Mouse (Mus musculus) hindbrain, embryonic 10.5 days (tissue): Measurements from ENCODE around the gene Klhl29. TPM values are rescaled to one million over a fixed set of nuclear protein-coding genes. Genes with fewer than 3 reads are reported as not detected.
"Not testable (repeated sequence)": the region's sequence is repeated elsewhere in the genome, so short reads cannot be mapped to it uniquely, and the experiment has no call there.

ENCODE experiments used
- DNase-seq: peaks from one replicate; pipeline ENCODE4 v3.0.0-alpha.2; 2017; ENCODE audit warnings: low spot score
- H3K27ac ChIP-seq: fragments of 300-500 bp; sonication (generic); 2 replicates; pipeline ENCODE4 v1.5.1; 2016; ENCODE audit warnings: mild to moderate bottlenecking, moderate library complexity
- H3K27me3 ChIP-seq: fragments of 300-500 bp; sonication (generic); 2 replicates; pipeline ENCODE4 v1.6.1; 2016; ENCODE audit warnings: mild to moderate bottlenecking; ENCODE audit not compliant: poor library complexity, insufficient read depth, severe bottlenecking
- H3K36me3 ChIP-seq: fragments of 300-500 bp; sonication (generic); 2 replicates; pipeline ENCODE4 v1.6.1; 2016; ENCODE audit warnings: mild to moderate bottlenecking, moderate library complexity
- H3K4me1 ChIP-seq: fragments of 300-500 bp; sonication (generic); replicated peaks from 2 replicates; pipeline ENCODE4 v1.6.1; 2016; ENCODE audit warnings: mild to moderate bottlenecking
- H3K4me3 ChIP-seq: fragments of 300-500 bp; sonication (generic); 2 replicates; pipeline ENCODE4 v1.5.1; 2016; ENCODE audit warnings: mild to moderate bottlenecking, moderate library complexity
- H3K9me3 ChIP-seq: fragments of 300-500 bp; sonication (generic); 2 replicates; pipeline ENCODE4 v1.6.1; 2016; ENCODE audit warnings: mild to moderate bottlenecking, moderate library complexity
- WGBS: fragments of 180-500 bp; shearing (Covaris S2); methylation state at CpG from one replicate; pipeline ENCODE4 v1.1.7; 2016; 5-methylcytosine and 5-hydroxymethylcytosine counted together
- polyA plus RNA-seq: library from polyadenylated mRNA; unstranded; fragments of >200 nt; fragmentation: Nextera tagmentation; extraction: Ambion mirVana; gene quantifications from 2 replicates; pipeline ENCODE4 v1.2.1, GENCODE M21; 2016

The Klhl29 gene
- polyA plus RNA-seq, 1 experiment from 2014 or later = 1.8 TPM

GRCm38 (mm10) chr12:5345088-5345487 is 30.4 kb downstream of the Klhl29 start:
- H3K4me3 ChIP-seq = no peak overlapping the region

DNA sequence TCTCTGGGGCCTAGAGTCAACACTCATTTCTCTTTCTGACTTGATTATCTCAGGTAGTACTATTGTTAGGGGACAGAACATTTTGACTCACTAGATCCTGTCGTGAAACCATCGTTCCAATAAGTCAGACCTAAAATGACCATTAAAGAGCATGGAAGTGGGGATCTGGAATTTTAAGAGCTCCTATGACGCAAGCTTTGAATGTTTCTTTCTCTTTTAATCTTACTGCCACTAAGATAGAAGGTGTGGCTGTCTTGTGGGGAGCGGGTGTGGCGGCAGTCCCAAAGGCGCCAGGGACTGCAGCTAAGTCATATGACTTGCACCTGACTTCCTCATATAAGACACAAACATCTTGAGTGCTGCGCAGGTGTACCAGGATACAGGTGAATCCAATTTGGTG is 31.0 kb downstream of the Klhl29 start:
- not testable (repeated sequence) for H3K27ac ChIP-seq, H3K9me3 ChIP-seq, H3K4me3 ChIP-seq, H3K27me3 ChIP-seq, DNase-seq
- H3K4me1 ChIP-seq = peaks cover 13% of the 10 kb centered on the region; the same call in 1 of the 2 replicates
- WGBS = 95% methylated on average over 7 of the region's 7 CpGs
- H3K36me3 ChIP-seq = peaks cover 14% of the 10 kb centered on the region; the same call in 1 of the 2 replicates

More at GRCm38 (mm10) chr12:5345088-5345487, 30.4 kb downstream of the Klhl29 start:
- 91% methylated on average over 6 of the region's 6 CpGs for WGBS
- Histone ChIP-seq H3K27ac (no peak overlapping the region), H3K9me3 (no peaks in the 10 kb centered on the region), H3K4me1 (peaks cover 10% of the 10 kb centered on the region; the same call in 1 of the 2 replicates), H3K36me3 (peaks cover 14% of the 10 kb centered on the region; the same call in 1 of the 2 replicates), H3K27me3 (no peaks in the 10 kb centered on the region)
- no peak for DNase-seq

GRCm38 (mm10) chr12:5340151-5340603 is 35.3 kb downstream of the Klhl29 start:
- Histone ChIP-seq H3K4me3 (no peak overlapping the region), H3K27ac (0 out of 2 replicates have a peak overlapping the region, but pooled peaks have one; percentile 23), H3K4me1 (peaks cover 24% of the 10 kb centered on the region), H3K36me3 (peaks cover 14% of the 10 kb centered on the region; the same call in 1 of the 2 replicates), H3K9me3 (no peaks in the 10 kb centered on the region), H3K27me3 (no peaks in the 10 kb centered on the region)
- 88% methylated on average over 6 of the region's 6 CpGs for WGBS
- DNase-seq = no peak

DNA sequence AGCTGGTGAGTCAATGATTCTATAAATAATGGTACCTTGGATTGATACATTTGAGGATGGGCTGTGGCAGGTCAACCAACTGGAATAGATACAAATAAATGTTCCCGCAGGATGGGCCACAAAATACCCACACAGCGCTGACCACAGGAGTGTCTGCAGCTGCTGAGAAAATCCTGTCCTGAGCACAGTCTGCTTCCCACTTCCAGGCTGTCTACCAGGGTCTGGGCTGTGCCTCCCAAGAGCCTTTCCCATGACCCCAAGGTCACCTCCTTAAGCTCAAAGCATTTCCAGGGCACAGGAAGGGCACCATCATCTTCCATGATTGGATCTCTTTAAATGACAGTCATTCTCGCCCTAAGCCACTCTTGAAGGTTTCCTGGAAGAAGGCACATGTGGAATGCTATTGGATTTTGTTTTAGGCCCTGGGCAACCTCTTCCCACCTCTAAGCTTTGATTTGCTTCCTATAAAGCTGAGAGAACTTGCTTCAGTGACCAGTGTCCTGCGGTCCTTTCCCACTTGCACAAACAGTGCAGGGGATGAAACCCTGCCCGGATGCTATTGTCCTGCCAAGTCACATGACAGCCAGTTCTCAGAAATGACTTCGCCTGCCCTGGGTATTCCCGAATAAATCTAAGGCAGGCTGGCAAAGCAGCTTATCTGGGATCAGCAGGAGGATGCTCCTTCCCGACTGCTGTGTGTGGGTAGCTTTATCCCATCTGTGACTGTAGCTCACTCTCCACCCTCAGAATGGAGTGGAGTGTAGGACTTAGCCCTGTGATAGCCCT is 38.4 kb downstream of the Klhl29 start:
- DNase-seq = peak; percentile 36
- WGBS = 32% methylated on average over 8 of the region's 8 CpGs
- Histone ChIP-seq H3K27me3 (no peaks in the 10 kb centered on the region), H3K36me3 (peaks cover 12% of the 10 kb centered on the region; the same call in 1 of the 2 replicates), H3K4me3 (no peak overlapping the region), H3K4me1 (peaks cover 36% of the 10 kb centered on the region), H3K27ac (peak overlapping the region; percentile 69), H3K9me3 (no peaks in the 10 kb centered on the region)

- no peaks in the 10 kb centered on the region for H3K27me3 ChIP-seq
- peak overlapping the region; percentile 69; the same call in 1 of the 2 replicates for H3K27ac ChIP-seq
- H3K4me1 ChIP-seq = peaks cover 44% of the 10 kb centered on the region
- no peak overlapping the region for H3K4me3 ChIP-seq
- peaks cover 5% of the 10 kb centered on the region; the same call in 1 of the 2 replicates for H3K36me3 ChIP-seq
- no peak for DNase-seq
- WGBS = 79% methylated on average over 6 of the region's 6 CpGs
- no peaks in the 10 kb centered on the region for H3K9me3 ChIP-seq
Measured at GRCm38 (mm10) chr12:5336331-5336730, 39.2 kb downstream of the Klhl29 start.

DNA sequence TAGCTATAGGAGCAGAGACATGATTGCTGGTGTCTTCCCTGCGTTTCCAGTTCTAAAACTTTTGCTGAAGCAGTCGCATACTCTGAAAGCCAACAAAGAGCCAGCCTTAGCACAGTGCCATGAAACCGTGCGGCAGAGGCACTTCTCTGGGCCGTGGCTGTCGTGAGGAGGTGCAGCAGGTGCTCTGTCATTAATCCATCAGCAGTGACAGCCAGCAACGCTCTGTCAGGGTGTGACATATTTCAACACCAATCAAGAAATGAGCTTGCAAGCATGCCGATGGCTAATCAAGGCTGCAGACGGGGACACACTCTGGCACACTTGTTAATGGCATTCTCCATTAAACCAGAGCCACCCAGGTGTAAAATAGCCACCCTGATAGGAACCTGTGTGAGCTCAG is 40.5 kb downstream of the Klhl29 start:
- Histone ChIP-seq H3K4me3 (no peak overlapping the region), H3K27ac (no peak overlapping the region), H3K36me3 (no peaks in the 10 kb centered on the region), H3K27me3 (no peaks in the 10 kb centered on the region), H3K9me3 (no peaks in the 10 kb centered on the region), H3K4me1 (peaks cover 50% of the 10 kb centered on the region)
- DNase-seq = no peak
- WGBS = 76% methylated on average over 9 of the region's 9 CpGs

DNA sequence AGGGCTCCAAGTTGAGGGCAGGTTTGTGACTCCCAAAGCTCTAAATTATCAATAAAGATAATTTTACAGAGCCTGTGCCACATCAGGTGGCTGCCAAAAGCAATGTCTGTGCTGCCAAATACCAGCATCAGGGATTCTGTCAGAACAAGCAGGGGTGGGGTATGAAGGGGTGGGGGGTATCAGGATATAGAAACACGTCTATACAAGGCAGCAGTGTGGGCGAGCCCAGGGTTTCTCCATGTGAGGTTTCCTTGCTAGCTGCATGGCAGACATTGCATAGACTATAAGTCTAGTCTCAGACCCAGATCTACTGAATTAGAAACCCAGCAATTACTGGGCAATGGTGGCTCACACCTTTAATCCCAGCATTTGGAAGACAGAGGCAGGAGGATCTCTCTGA is 41.3 kb downstream of the Klhl29 start:
- DNase-seq = no peak
- no peaks in the 10 kb centered on the region for H3K36me3 ChIP-seq
- no peaks in the 10 kb centered on the region for H3K27me3 ChIP-seq
- H3K4me3 ChIP-seq = no peak overlapping the region
- 88% methylated on average over 2 of the region's 2 CpGs for WGBS
- no peak overlapping the region for H3K27ac ChIP-seq
- peaks cover 48% of the 10 kb centered on the region for H3K4me1 ChIP-seq
- no peaks in the 10 kb centered on the region for H3K9me3 ChIP-seq

- DNase-seq = peak; percentile 8
- 67% methylated on average over 13 of the region's 13 CpGs for WGBS
- peak overlapping the region; percentile 67; the same call in 1 of the 2 replicates for H3K27ac ChIP-seq
- H3K9me3 ChIP-seq = no peaks in the 10 kb centered on the region
- peaks cover 41% of the 10 kb centered on the region for H3K4me1 ChIP-seq
- no peaks in the 10 kb centered on the region for H3K27me3 ChIP-seq
- H3K4me3 ChIP-seq = no peak overlapping the region
- H3K36me3 ChIP-seq = no peaks in the 10 kb centered on the region
Measured at GRCm38 (mm10) chr12:5331810-5332484, 43.5 kb downstream of the Klhl29 start.

DNA sequence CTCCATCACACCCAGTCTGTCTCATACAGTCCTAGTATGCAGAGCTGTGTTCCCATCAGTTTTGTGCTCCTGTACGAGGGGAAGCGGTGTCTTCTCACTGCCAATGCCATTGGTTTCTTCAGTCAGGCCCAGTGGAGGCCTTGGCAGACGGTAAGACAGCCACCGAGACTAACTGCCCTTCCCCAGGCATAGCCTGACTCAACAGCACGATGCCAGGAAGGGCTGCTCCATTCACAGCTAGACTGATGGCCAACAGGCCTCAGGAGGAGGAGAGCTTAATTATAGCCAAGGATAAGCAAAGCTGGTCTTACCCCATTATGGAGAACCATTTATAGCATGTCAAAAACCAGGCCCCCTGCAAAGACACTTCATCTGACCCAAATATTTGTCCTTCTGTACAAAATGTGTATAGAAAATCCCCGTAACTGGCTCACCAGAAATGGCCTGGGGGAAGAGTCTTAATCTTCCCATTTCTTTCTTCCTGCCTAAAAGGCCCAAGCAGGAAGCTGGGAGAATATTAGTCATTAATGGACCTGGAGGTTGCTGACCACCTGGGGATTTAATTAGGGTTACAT is 44.9 kb downstream of the Klhl29 start:
- Histone ChIP-seq H3K27ac (no peak overlapping the region), H3K27me3 (no peaks in the 10 kb centered on the region), H3K4me3 (no peak overlapping the region), H3K36me3 (no peaks in the 10 kb centered on the region), H3K9me3 (no peaks in the 10 kb centered on the region), H3K4me1 (peaks cover 32% of the 10 kb centered on the region)
- no peak for DNase-seq
- WGBS = 86% methylated on average over 6 of the region's 6 CpGs

DNA sequence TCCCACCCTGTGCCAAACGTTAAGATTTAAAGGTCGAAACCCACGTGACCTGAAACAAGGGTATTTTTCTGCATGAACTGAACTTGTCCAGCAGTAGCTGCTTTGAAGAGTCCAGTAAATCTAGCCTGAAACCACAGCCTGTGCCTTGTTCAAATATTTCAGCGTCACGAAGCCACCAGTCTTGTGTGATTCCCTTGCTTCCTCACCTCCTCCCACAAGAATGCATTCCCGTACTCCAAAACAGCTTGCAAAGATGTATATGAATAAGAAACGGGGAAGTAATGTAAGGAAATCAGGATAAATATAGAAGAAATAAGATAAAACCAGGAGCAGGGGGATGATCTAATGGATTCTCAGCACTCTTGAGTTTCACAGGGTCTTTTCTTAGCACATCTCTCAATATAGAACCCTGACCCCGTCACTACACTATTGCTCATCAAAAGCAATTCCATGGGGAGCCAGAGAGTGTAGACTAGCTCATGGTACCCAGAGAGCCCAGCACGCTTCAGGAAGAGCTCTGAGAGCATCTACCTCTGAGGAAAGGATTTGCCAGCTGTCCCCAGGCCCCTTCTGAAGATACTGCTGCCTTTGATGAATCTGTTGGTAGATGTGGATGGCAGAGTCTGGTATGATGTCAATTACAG is 52.9 kb downstream of the Klhl29 start:
- Histone ChIP-seq H3K9me3 (no peaks in the 10 kb centered on the region), H3K4me3 (no peak overlapping the region), H3K27ac (no peak overlapping the region), H3K36me3 (no peaks in the 10 kb centered on the region), H3K4me1 (peaks cover 18% of the 10 kb centered on the region), H3K27me3 (no peaks in the 10 kb centered on the region)
- no peak for DNase-seq
- WGBS = 91% methylated on average over 9 of the region's 9 CpGs

DNA sequence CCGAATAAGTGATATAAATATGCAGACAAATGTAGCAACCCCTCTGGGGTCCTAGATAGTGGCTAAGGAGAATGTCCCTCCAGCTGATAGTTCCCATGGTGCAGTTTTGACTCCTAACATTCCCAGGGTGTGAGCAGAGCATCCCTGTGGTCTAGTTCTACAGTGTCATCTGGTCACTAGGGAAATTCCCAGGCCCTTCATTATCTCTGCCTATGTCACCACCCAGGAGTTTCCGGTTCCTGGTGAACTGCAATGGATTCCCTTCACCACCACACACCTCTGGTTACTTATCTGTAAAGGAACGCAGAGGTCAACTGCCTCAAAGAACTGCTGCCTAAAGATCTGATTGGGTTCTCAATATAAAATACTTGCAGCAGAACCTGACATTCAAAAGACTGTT is 54.5 kb downstream of the Klhl29 start:
- 91% methylated on average over 3 of the region's 3 CpGs for WGBS
- no peaks in the 10 kb centered on the region for H3K9me3 ChIP-seq
- no peak for DNase-seq

GRCm38 (mm10) chr12:5319359-5319973 is 56.0 kb downstream of the Klhl29 start:
- Histone ChIP-seq H3K36me3 (no peaks in the 10 kb centered on the region), H3K27ac (peak overlapping the region; percentile 62), H3K9me3 (no peaks in the 10 kb centered on the region), H3K4me3 (no peak overlapping the region), H3K27me3 (no peaks in the 10 kb centered on the region), H3K4me1 (peaks cover 18% of the 10 kb centered on the region)
- peak; percentile 49 for DNase-seq
- 33% methylated on average over 12 of the region's 12 CpGs for WGBS

More for the DNA sequence above, 54.5 kb downstream of the Klhl29 start:
- no peaks in the 10 kb centered on the region for H3K27me3 ChIP-seq
- no peak overlapping the region for H3K27ac ChIP-seq
- H3K36me3 ChIP-seq = no peaks in the 10 kb centered on the region
- H3K4me3 ChIP-seq = no peak overlapping the region
- peaks cover 18% of the 10 kb centered on the region for H3K4me1 ChIP-seq
